Mouse (Mus musculus): ENCODE data around the gene Marveld2. TPM values are rescaled to one million over a fixed set of nuclear protein-coding genes. Genes with fewer than 3 reads are reported as not detected.
A peak's percentile ranks its signal among the peaks of the same experiment; 100 is the strongest.

The Marveld2 gene
- polyA plus RNA-seq, 1 experiment from 2014 or later: 9.4 TPM

DNA sequence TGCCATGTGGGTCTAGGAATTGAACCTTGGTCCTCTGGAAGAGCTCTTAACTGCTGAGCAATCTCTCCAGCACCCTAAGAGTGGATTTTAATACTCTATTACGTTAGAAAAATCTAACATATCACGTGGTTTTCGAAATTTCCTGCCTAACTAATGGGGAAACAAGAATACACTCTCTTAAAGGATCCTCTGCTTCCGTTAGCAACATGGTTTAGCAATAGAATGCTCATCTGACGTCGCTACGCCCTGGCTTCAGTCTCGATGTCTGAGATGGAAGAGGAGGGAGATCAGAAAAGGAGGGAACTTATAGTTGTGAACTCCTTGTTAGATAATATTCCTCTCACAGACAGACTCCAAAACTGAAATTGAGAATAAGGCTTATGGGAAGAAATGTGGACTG is 31.5 kb upstream of the Marveld2 start:
- no peak for TF ChIP-seq CTCF (IDR thresholded peaks at IDR 0.05; ENCODE audit: low read depth)
- TF ChIP-seq EP300 (IDR thresholded peaks at IDR 0.05; ENCODE audit: low read depth): no peak
- H3K36me3 ChIP-seq (replicated peaks; ENCODE audit: insufficient read depth, low read length): peaks cover 32% of the 10 kb centered on the region
- H3K4me1 ChIP-seq (ENCODE audit: insufficient read depth): no peaks in the 10 kb centered on the region; the same call in 1 of the 2 replicates

DNA sequence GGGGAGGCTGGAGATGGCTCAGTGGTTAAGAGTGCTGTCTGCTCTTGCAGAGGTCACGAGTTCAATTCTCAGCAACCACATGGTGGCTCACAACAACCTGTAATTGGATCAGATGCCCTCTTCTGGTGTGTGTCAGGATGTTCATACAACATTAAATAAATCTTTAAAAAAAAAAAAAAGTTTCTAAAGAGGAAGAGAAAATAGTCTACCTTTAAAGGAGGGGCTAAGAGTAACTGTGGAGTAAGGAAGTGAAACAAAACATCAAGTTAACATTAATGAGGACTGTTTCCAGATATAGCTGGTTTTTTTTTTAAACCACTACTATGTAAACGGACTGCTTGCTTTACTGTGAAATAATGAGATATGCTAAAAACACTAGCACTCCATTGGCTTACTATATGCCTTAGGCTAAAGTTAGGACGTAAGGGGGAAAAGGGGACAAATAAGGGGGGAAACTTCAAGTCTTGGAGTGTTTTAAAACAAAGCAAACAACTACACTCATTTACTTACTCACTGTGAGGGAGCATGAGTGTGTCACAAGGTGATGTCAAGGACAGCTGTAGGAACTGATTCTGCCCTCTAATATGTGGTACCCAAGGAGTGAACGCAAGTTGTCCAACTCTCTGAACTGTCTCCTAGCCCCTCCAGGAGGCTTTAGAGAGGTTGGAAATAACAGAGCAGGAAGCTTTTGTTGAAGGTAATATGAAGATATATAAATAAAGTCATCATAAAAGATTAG is 25.9 kb upstream of the Marveld2 start:
- H3K9ac ChIP-seq (replicated peaks): no peak overlapping the region
- no peak overlapping the region for H3K4me2 ChIP-seq (ENCODE audit: low read depth, low read length)
- H3K9me3 ChIP-seq (ENCODE audit: low read length): no peaks in the 10 kb centered on the region
- H3K27me3 ChIP-seq (ENCODE audit: insufficient read depth, low read length): no peaks in the 10 kb centered on the region
- 0 out of 2 replicates have a peak overlapping the region, but pooled peaks have one; percentile 8 for H3K27ac ChIP-seq (ENCODE audit: low read depth)
- 83% methylated on average over 4 of the region's 4 CpGs for WGBS (ENCODE audit: insufficient replicate concordance)
- peaks cover 54% of the 10 kb centered on the region for H3K36me3 ChIP-seq (replicated peaks; ENCODE audit: insufficient read depth, low read length)
- H3K4me1 ChIP-seq (ENCODE audit: insufficient read depth): no peaks in the 10 kb centered on the region
- ATAC-seq: no peak
- TF ChIP-seq CTCF (IDR thresholded peaks at IDR 0.05; ENCODE audit: low read depth) (0 out of 2 replicates have a peak, but pooled peaks have one; percentile 2), EP300 (IDR thresholded peaks at IDR 0.05; ENCODE audit: low read depth) (no peak)
- H3K4me3 ChIP-seq (ENCODE audit: low read depth, low read length): no peak overlapping the region
- DNase-seq: no peak

More for the DNA sequence above, 31.5 kb upstream of the Marveld2 start:
- Histone ChIP-seq H3K27me3 (ENCODE audit: insufficient read depth, low read length) (no peaks in the 10 kb centered on the region), H3K9ac (replicated peaks) (no peak overlapping the region), H3K9me3 (ENCODE audit: low read length) (no peaks in the 10 kb centered on the region), H3K27ac (ENCODE audit: low read depth) (no peak overlapping the region), H3K4me2 (ENCODE audit: low read depth, low read length) (no peak overlapping the region), H3K4me3 (ENCODE audit: low read depth, low read length) (no peak overlapping the region)
- no peak for DNase-seq
- 75% methylated on average over 8 of the region's 8 CpGs for WGBS (ENCODE audit: insufficient replicate concordance)
- no peak for ATAC-seq

DNA sequence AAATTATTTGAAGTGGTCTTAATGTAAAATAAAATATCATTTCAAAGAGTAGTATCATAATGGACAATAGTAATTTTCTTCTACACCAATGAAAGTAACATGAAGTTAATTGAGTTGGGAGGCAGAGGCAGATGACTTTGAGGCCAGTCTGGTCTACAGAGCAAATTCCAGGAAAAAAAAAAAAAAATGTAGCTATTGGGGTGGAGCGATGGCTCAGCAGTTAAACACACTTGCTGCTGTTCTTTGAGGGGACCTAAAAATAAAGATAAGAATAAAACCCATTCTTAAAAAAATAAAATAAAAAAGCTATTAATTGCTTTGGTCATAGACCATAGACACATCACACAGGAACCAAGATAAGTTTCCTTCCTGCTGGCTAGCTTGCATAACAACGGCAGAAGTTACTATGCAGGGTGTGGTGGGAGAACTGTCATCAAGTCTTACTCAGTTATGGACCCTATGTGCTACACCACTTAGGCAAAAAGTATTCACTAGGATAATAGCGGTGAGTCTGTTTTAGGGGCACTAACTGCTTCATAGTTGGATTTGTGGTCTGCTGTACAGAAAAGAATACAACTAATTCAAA is 17.4 kb upstream of the Marveld2 start:
- ATAC-seq: no peak
- 65% methylated on average over 3 of the region's 3 CpGs for WGBS (ENCODE audit: insufficient replicate concordance)
- H3K4me2 ChIP-seq (ENCODE audit: low read depth, low read length): no peak overlapping the region
- no peak overlapping the region for H3K4me3 ChIP-seq (ENCODE audit: low read depth, low read length)
- TF ChIP-seq CTCF (IDR thresholded peaks at IDR 0.05; ENCODE audit: low read depth) (no peak), EP300 (IDR thresholded peaks at IDR 0.05; ENCODE audit: low read depth) (no peak)
- no peak overlapping the region for H3K9ac ChIP-seq (replicated peaks)
- no peaks in the 10 kb centered on the region for H3K4me1 ChIP-seq (ENCODE audit: insufficient read depth)
- H3K27ac ChIP-seq (ENCODE audit: low read depth): no peak overlapping the region
- peaks cover 58% of the 10 kb centered on the region for H3K36me3 ChIP-seq (replicated peaks; ENCODE audit: insufficient read depth, low read length)
- no peak for DNase-seq
- no peaks in the 10 kb centered on the region for H3K27me3 ChIP-seq (ENCODE audit: insufficient read depth, low read length)
- no peaks in the 10 kb centered on the region for H3K9me3 ChIP-seq (ENCODE audit: low read length)

DNA sequence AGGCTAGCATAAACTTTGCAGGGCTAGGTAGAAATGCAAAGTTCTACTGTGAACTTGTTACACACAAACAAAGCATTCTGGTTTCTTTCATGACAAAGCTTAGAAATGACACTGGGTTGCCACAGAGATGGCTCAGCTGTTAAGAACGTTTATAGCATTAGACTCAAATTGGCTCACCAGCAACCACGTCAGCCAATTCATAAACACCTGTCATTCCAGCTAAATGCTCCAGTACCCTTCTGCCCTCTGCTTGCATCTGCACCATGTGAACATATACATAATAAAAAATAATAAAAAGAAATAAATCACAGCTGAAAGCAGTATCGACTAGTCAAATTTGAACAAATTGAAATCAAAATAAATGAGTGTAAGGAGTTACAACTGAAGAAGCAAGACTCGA is 5.5 kb upstream of the Marveld2 start:
- DNase-seq: no peak
- Histone ChIP-seq H3K27ac (ENCODE audit: low read depth) (no peak overlapping the region), H3K4me1 (ENCODE audit: insufficient read depth) (no peaks in the 10 kb centered on the region), H3K9me3 (ENCODE audit: low read length) (no peaks in the 10 kb centered on the region), H3K4me2 (ENCODE audit: low read depth, low read length) (no peak overlapping the region), H3K9ac (replicated peaks) (no peak overlapping the region), H3K27me3 (ENCODE audit: insufficient read depth, low read length) (no peaks in the 10 kb centered on the region), H3K4me3 (ENCODE audit: low read depth, low read length) (no peak overlapping the region), H3K36me3 (replicated peaks; ENCODE audit: insufficient read depth, low read length) (peaks cover 55% of the 10 kb centered on the region)
- 85% methylated on average over 4 of the region's 4 CpGs for WGBS (ENCODE audit: insufficient replicate concordance)
- TF ChIP-seq CTCF (IDR thresholded peaks at IDR 0.05; ENCODE audit: low read depth) (no peak), EP300 (IDR thresholded peaks at IDR 0.05; ENCODE audit: low read depth) (no peak)
- no peak for ATAC-seq

- Histone ChIP-seq H3K27ac (ENCODE audit: low read depth) (no peak overlapping the region), H3K9ac (replicated peaks) (no peak overlapping the region), H3K4me3 (ENCODE audit: low read depth, low read length) (no peak overlapping the region), H3K36me3 (replicated peaks; ENCODE audit: insufficient read depth, low read length) (peaks cover 32% of the 10 kb centered on the region), H3K4me2 (ENCODE audit: low read depth, low read length) (no peak overlapping the region), H3K27me3 (ENCODE audit: insufficient read depth, low read length) (no peaks in the 10 kb centered on the region), H3K9me3 (ENCODE audit: low read length) (no peaks in the 10 kb centered on the region), H3K4me1 (ENCODE audit: insufficient read depth) (no peaks in the 10 kb centered on the region)
- WGBS (ENCODE audit: insufficient replicate concordance): 87% methylated on average over 13 of the region's 13 CpGs
- ATAC-seq: no peak
- DNase-seq: no peak
- no peak for TF ChIP-seq CTCF (IDR thresholded peaks at IDR 0.05; ENCODE audit: low read depth)
- TF ChIP-seq EP300 (IDR thresholded peaks at IDR 0.05; ENCODE audit: low read depth): no peak
Observed at GRCm38 (mm10) chr13:100617583-100617982, 812 bp upstream of the Marveld2 start.

DNA sequence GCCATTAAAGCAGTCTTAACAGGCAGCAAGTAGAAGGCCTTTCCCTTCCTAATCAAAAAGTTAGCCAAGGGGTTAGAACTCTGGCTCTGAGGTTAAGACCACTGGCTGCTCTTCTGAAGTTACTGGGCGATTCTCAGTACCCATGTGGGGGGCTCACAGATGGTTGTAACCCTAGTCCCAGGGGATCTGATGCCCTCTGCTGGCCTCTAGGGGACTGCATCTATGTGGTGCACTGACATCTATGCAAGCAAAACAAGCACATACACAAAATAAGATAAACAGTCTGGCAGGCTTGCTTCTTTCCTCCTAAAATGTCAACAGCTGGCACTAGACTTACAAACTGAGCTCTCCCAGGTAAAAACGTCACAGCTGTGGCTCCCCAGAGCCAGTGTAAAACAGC is 3.9 kb downstream of the Marveld2 start:
- Histone ChIP-seq H3K27me3 (ENCODE audit: insufficient read depth, low read length) (no peaks in the 10 kb centered on the region), H3K9me3 (ENCODE audit: low read length) (no peaks in the 10 kb centered on the region), H3K9ac (replicated peaks) (no peak overlapping the region), H3K4me3 (ENCODE audit: low read depth, low read length) (no peak overlapping the region), H3K36me3 (replicated peaks; ENCODE audit: insufficient read depth, low read length) (peaks cover 19% of the 10 kb centered on the region), H3K27ac (ENCODE audit: low read depth) (no peak overlapping the region), H3K4me1 (ENCODE audit: insufficient read depth) (no peaks in the 10 kb centered on the region), H3K4me2 (ENCODE audit: low read depth, low read length) (no peak overlapping the region)
- TF ChIP-seq EP300 (IDR thresholded peaks at IDR 0.05; ENCODE audit: low read depth) (no peak), CTCF (IDR thresholded peaks at IDR 0.05; ENCODE audit: low read depth) (peak; percentile 46)
- DNase-seq (no peak), ATAC-seq (no peak)
- 54% methylated on average over 2 of the region's 2 CpGs for WGBS (ENCODE audit: insufficient replicate concordance)

Data from liver, postnatal 0 days (tissue).